Mouse (Mus musculus) megakaryocyte, adult 5-6 weeks (primary cell): ENCODE data around the gene Terf2ip. TPM values are rescaled to one million over a fixed set of nuclear protein-coding genes. Genes with fewer than 3 reads are reported as not detected.

Source experiments
- ATAC-seq: 2 replicates; pipeline ENCODE4 v1.8.0; 2016; ENCODE audit warnings: mild to moderate bottlenecking, inconsistent platforms; ENCODE audit not compliant: poor library complexity, severe bottlenecking
- total RNA-seq, 2 experiments: library from RNA; stranded (forward) in 1 of 2; stranded (reverse) in 1 of 2; fragments of 153-499, 151-499 nt in 1 of 2; fragments of 221-1000, 200-1000 nt in 1 of 2; gene quantifications; 2 replicates each; pipeline versions ENCODE4 v1.2.3 to v1.2.4; 2015 to 2017

Terf2ip gene
- total RNA-seq (2015): 9.4 and 11.9 TPM in 2 replicates
- total RNA-seq (2017): 11.4 and 13.3 TPM in 2 replicates

- ATAC-seq: peak; percentile 89
Measured at GRCm38 (mm10) chr8:112010997-112011815, at the start of gene Terf2ip, which contains the start of gene Kars. Gene Terf2ip (plus strand): TSS chr8:112011398. Gene Kars (minus strand): TSS chr8:112011323.

- ATAC-seq: no peak
Measured at GRCm38 (mm10) chr8:111962589-111962988, 48.6 kb upstream of the Terf2ip start.

- ATAC-seq: no peak
Measured at GRCm38 (mm10) chr8:111963091-111963490, 48.1 kb upstream of the Terf2ip start.

GRCm38 (mm10) chr8:111963546-111963945, 47.7 kb upstream of the Terf2ip start:
- ATAC-seq: no peak

- no peak for ATAC-seq
Measured at GRCm38 (mm10) chr8:111964351-111964750, 46.8 kb upstream of the Terf2ip start.

GRCm38 (mm10) chr8:111964849-111965561, 46.2 kb upstream of the Terf2ip start:
- ATAC-seq: no peak

- no peak for ATAC-seq
Measured at GRCm38 (mm10) chr8:111967246-111967870, 43.8 kb upstream of the Terf2ip start.

- ATAC-seq: no peak
Measured at GRCm38 (mm10) chr8:111968541-111968940, 42.7 kb upstream of the Terf2ip start.

- ATAC-seq: no peak
Measured at GRCm38 (mm10) chr8:111968991-111969390, 42.2 kb upstream of the Terf2ip start.

- ATAC-seq: no peak
Measured at GRCm38 (mm10) chr8:111974138-111974537, 37.1 kb upstream of the Terf2ip start.

- no peak for ATAC-seq
Measured at GRCm38 (mm10) chr8:111975706-111976105, 35.5 kb upstream of the Terf2ip start.

- 0 out of 2 replicates have a peak, but pooled peaks have one; percentile 30 for ATAC-seq
Measured at GRCm38 (mm10) chr8:111976326-111976725, 34.9 kb upstream of the Terf2ip start.

- no peak for ATAC-seq
Measured at GRCm38 (mm10) chr8:111978147-111978546, 33.1 kb upstream of the Terf2ip start.

GRCm38 (mm10) chr8:111982116-111982515, 29.1 kb upstream of the Terf2ip start:
- ATAC-seq: no peak

GRCm38 (mm10) chr8:111984511-111984910, 26.7 kb upstream of the Terf2ip start:
- no peak for ATAC-seq

- ATAC-seq: peak; percentile 77
Measured at GRCm38 (mm10) chr8:111989911-111990310, 21.3 kb upstream of the Terf2ip start.

- no peak for ATAC-seq
Measured at GRCm38 (mm10) chr8:111991278-111991677, 19.9 kb upstream of the Terf2ip start.

GRCm38 (mm10) chr8:111992013-111992702, 19.0 kb upstream of the Terf2ip start, which contains the start of gene Adat1:
Gene Adat1 (minus strand): TSS chr8:111992302.
- peak; percentile 99 for ATAC-seq

GRCm38 (mm10) chr8:111992703-111993039, 18.5 kb upstream of the Terf2ip start:
- ATAC-seq: no peak

- no peak for ATAC-seq
Measured at GRCm38 (mm10) chr8:112004754-112005153, 6.4 kb upstream of the Terf2ip start.

GRCm38 (mm10) chr8:112005601-112006000, 5.6 kb upstream of the Terf2ip start:
- no peak for ATAC-seq
